12 mouse cellular contexts compared by ENCODE assay signal in the genomic region with DNA sequence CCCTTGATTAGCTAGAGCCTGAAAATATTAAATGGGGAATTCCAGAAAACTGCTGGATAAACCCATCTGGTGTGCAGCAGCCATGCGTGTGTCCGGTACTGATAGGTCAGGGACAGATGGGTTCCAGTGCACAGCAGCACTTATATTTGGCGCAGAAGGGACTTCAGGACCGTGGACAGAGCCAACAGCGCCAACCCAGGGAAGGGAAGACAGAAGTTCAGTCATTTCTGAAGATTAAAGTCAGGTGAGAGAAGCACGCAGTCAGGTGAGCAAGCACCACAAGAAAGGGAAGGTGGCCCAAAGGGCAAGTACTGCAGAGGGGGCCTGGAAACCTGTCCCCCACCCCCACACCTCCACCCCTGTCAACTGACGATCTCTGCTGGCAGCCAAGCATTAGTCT. TPM values are rescaled to one million over a fixed set of nuclear protein-coding genes. Genes with fewer than 3 reads are reported as not detected.
DNase-seq lines count a peak whose midpoint lies in the region; ATAC-seq lines count a peak whose summit lies in the region.
"Had no signal": no experiment of that assay in that cellular context is flagged by ENCODE, and none has a peak within 500 bp of the region (broad histone marks: within the 10 kb centered on the region; RNA-seq: fewer than 3 reads in every experiment).

No protein-coding gene starts in this region.

- H3K4me2 ChIP-seq in kidney, embryonic 15.5 days = no peak overlapping the region
- H3K4me2 ChIP-seq: embryonic facial prominence, embryonic 12.5 days; limb, embryonic 15.5 days; midbrain, embryonic 12.5 days; stomach, embryonic 15.5 days had no signal

- H3K4me3 ChIP-seq in kidney, embryonic 15.5 days (replicated peaks) = no peak overlapping the region
- H3K4me3 ChIP-seq: embryonic facial prominence, embryonic 12.5 days; limb, embryonic 15.5 days; midbrain, embryonic 12.5 days; stomach, embryonic 15.5 days had no signal

- 0 out of 2 replicates have a peak, but pooled peaks cover 12% of the 10 kb centered on the region for H3K27me3 ChIP-seq in kidney, embryonic 15.5 days
- H3K27me3 ChIP-seq: embryonic facial prominence, embryonic 12.5 days; limb, embryonic 15.5 days; stomach, embryonic 15.5 days had no signal

- H3K27ac ChIP-seq in kidney, embryonic 15.5 days = no peak overlapping the region
- H3K27ac ChIP-seq: embryonic facial prominence, embryonic 12.5 days; limb, embryonic 15.5 days; midbrain, embryonic 12.5 days; stomach, embryonic 15.5 days had no signal

- no peak overlapping the region for H3K9ac ChIP-seq in kidney, embryonic 15.5 days
- H3K9ac ChIP-seq: embryonic facial prominence, embryonic 12.5 days; limb, embryonic 15.5 days; midbrain, embryonic 12.5 days; stomach, embryonic 15.5 days had no signal

- no peak for ATAC-seq in kidney, embryonic 15.5 days (replicated peaks; ENCODE audit: low FRiP score)

- H3K36me3 ChIP-seq in kidney, embryonic 15.5 days = no peaks in the 10 kb centered on the region
- H3K36me3 ChIP-seq: embryonic facial prominence, embryonic 12.5 days; limb, embryonic 15.5 days; midbrain, embryonic 12.5 days; stomach, embryonic 15.5 days had no signal

- no peaks in the 10 kb centered on the region for H3K9me3 ChIP-seq in kidney, embryonic 15.5 days (replicated peaks)
- H3K9me3 ChIP-seq: embryonic facial prominence, embryonic 12.5 days; limb, embryonic 15.5 days; midbrain, embryonic 12.5 days; stomach, embryonic 15.5 days had no signal

- WGBS in kidney, embryonic 15.5 days = 40% methylated on average over 7 of the region's 7 CpGs

- peak; percentile 6 for DNase-seq in kidney, adult 9 months
- DNase-seq in A20 (ENCODE audit: low read depth, low spot score) = peak; percentile 4
- peak; percentile 13 to 65 for DNase-seq in adrenal gland, adult (ENCODE audit: inconsistent age in 2 of 2, low spot score in 1 of 2)
- peak; percentile 12 for DNase-seq in hindlimb bud, embryonic 11.5 days (ENCODE audit: extremely low spot score, low read depth, low spot score)
- DNase-seq in urinary bladder, postnatal 25 days (ENCODE audit: low spot score) = no peak
- DNase-seq in right cerebral cortex, postnatal 10 days (ENCODE audit: low spot score in 2 of 2) = no peak
- DNase-seq in cerebellum, postnatal 14 days = no peak

- H3K4me1 ChIP-seq in kidney, embryonic 15.5 days = no peaks in the 10 kb centered on the region
- H3K4me1 ChIP-seq: embryonic facial prominence, embryonic 12.5 days; limb, embryonic 15.5 days; stomach, embryonic 15.5 days had no signal

RNA-seq across cellular contexts. Expression of gene Ccl1, which starts 7.7 kb away (rescaled TPM):
- not detected in 2 replicates for polyA plus RNA-seq in kidney, embryonic 15.5 days (2015; fragmentation: Nextera tagmentation; extraction: Ambion mirVana)
- polyA plus RNA-seq: embryonic facial prominence, embryonic 12.5 days; limb, embryonic 15.5 days; midbrain, embryonic 12.5 days; stomach, embryonic 15.5 days had no signal

Comparison
In these comparisons a context has a peak if more than half of its experiments do, and no peak if none do; other contexts are left out.
1. DNase-seq: peak in kidney, adult 9 months (single experiment), A20 (single experiment), adrenal gland, adult (2 of 2) and hindlimb bud, embryonic 11.5 days (single experiment); none in urinary bladder, postnatal 25 days (single experiment), right cerebral cortex, postnatal 10 days (0 of 2) and cerebellum, postnatal 14 days (0 of 2).